Mouse (Mus musculus) thymus, adult 2 months (tissue): ENCODE results near the gene Pcgf2. TPM values are rescaled to one million over a fixed set of nuclear protein-coding genes. Genes with fewer than 3 reads are reported as not detected.

Source experiments
- DNase-seq: peaks from one replicate; pipeline ENCODE4 v3.0.0; 2021
- H3K27ac ChIP-seq: fragments of 200-500 bp; 2 replicates; pipeline ENCODE4 v1.5.1; 2012; ENCODE audit warnings: low read length, control low read depth; ENCODE audit not compliant: control insufficient read depth, insufficient read depth
- H3K27me3 ChIP-seq: fragments of 200-500 bp; 2 replicates; pipeline ENCODE4 v1.6.1; 2012; ENCODE audit warnings: mild to moderate bottlenecking, low read length, moderate library complexity, mixed read lengths; ENCODE audit not compliant: control insufficient read depth, insufficient read depth
- H3K36me3 ChIP-seq: fragments of 200-500 bp; 2 replicates; pipeline ENCODE4 v1.6.1; 2012; ENCODE audit warnings: mild to moderate bottlenecking, low read length, moderate library complexity; ENCODE audit not compliant: control insufficient read depth, insufficient read depth
- H3K4me1 ChIP-seq: fragments of 200-500 bp; replicated peaks from 2 replicates; pipeline ENCODE4 v1.6.1; 2012; ENCODE audit warnings: low read length; ENCODE audit not compliant: control insufficient read depth, insufficient read depth
- H3K4me3 ChIP-seq: fragments of 200-500 bp; 2 replicates; pipeline ENCODE4 v1.5.1; 2012; ENCODE audit warnings: mild to moderate bottlenecking, low read length, control low read depth, moderate library complexity; ENCODE audit not compliant: control insufficient read depth, insufficient read depth
- CTCF ChIP-seq: fragments of 200-500 bp; IDR thresholded peaks from 2 replicates; pipeline ENCODE4 v1.5.1; 2012; ENCODE audit warnings: mild to moderate bottlenecking, control low read depth, low read length, moderate library complexity, borderline replicate concordance; ENCODE audit not compliant: control insufficient read depth, poor library complexity, insufficient read depth; ENCODE audit errors: extremely low read depth
- POLR2A ChIP-seq: fragments of 200-500 bp; IDR thresholded peaks from 2 replicates; pipeline ENCODE4 v1.6.1; 2012; ENCODE audit warnings: mild to moderate bottlenecking, low read length, control low read depth, moderate library complexity; ENCODE audit not compliant: control insufficient read depth, poor library complexity, insufficient read depth; ENCODE audit errors: extremely low read depth
- WGBS: fragments of 180-500 bp; shearing (Covaris S2); methylation state at CpG from one replicate; pipeline ENCODE4 v1.1.7; 2018; 5-methylcytosine and 5-hydroxymethylcytosine counted together
- polyA plus RNA-seq: library from polyadenylated mRNA; depleted of rRNA; stranded (reverse); fragments of >200 nt; gene quantifications from 2 replicates; pipeline ENCODE4 v1.2.3, GENCODE M21; 2012

The Pcgf2 gene
- polyA plus RNA-seq, 1 experiment = 28.2 TPM

DNA sequence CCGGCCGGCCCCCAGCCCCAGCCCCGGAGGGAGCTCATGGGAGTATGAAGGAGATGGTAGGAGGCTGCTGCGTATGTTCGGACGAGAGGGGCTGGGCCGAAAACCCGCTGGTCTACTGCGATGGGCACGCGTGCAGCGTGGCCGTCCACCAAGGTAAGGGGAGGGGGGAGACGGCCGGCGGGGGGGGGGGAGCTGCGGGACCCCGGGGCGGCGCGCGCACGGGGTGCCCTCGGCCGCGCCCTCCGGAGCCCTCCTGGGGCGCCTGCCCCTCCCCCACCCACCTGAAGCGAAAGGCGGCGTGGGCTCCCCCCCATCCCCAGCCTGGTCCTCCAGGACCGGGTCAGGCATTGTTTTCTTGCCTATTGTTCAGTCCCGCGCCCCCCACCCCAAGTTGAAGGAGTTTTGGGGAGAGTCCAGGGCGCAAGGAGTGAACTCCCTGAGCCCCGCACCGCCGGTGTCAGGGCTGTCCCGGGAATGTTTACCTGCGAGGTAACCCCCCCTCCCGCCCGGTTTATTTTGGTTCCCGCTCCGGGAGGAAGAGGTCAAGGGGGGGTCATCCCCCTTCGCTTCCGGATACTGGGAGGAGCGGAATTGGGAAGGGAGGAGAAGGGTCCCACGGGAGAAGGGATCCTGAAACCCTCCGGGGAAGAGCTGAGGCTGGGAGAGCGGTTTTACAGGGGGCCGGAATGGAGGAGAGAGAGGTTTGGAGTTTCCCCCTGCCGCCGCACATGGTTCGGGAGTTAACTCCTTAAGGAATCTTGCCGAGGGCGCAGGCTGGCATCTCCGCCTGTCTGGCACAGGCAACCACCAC is 36.6 kb downstream of the Pcgf2 start:
- TF ChIP-seq CTCF = 0 out of 2 replicates have a peak, but pooled peaks have one; percentile 8
- no peak for TF ChIP-seq POLR2A
- peaks cover 48% of the 10 kb centered on the region for H3K4me1 ChIP-seq
- no peaks in the 10 kb centered on the region; the same call in 1 of the 2 replicates for H3K36me3 ChIP-seq
- WGBS = 1% methylated on average over 36 of the region's 57 CpGs
- H3K27ac ChIP-seq = peak overlapping the region; percentile 44; the same call in 1 of the 2 replicates
- H3K27me3 ChIP-seq = no peaks in the 10 kb centered on the region
- H3K4me3 ChIP-seq = peak overlapping the region; percentile 74
- peak; percentile 39 for DNase-seq

GRCm38 (mm10) chr11:97662893-97663527 is 37.3 kb downstream of the Pcgf2 start, which contains the start of gene Mllt6:
Gene Mllt6 (plus strand): TSS chr11:97663414.
- H3K4me3 ChIP-seq = peak within 1 kb of the TSS; percentile 74
- TF ChIP-seq CTCF = no peak
- TF ChIP-seq POLR2A = 0 out of 2 replicates have a peak, but pooled peaks have one; percentile 30
- no peaks in the 10 kb centered on the region for H3K27me3 ChIP-seq
- DNase-seq = peak; percentile 58
- H3K36me3 ChIP-seq = no peaks in the 10 kb centered on the region; the same call in 1 of the 2 replicates
- H3K4me1 ChIP-seq = peaks cover 49% of the 10 kb centered on the region
- 2% methylated on average over 36 of the region's 76 CpGs for WGBS
- H3K27ac ChIP-seq = peak within 1 kb of the TSS; percentile 79

GRCm38 (mm10) chr11:97662207-97662892 is 37.9 kb downstream of the Pcgf2 start:
- Histone ChIP-seq H3K36me3 (no peaks in the 10 kb centered on the region; the same call in 1 of the 2 replicates), H3K27me3 (no peaks in the 10 kb centered on the region), H3K4me3 (peak overlapping the region; percentile 74), H3K27ac (peak overlapping the region; percentile 79), H3K4me1 (peaks cover 49% of the 10 kb centered on the region)
- no peak for TF ChIP-seq POLR2A
- no peak for TF ChIP-seq CTCF
- DNase-seq = peak; percentile 51
- under 1% methylated on average over 21 of the region's 21 CpGs for WGBS

- 0% methylated on average over 20 of the region's 20 CpGs for WGBS
- H3K4me3 ChIP-seq = peak overlapping the region; percentile 74
- peak overlapping the region; percentile 79 for H3K27ac ChIP-seq
- H3K36me3 ChIP-seq = no peaks in the 10 kb centered on the region
- TF ChIP-seq CTCF (no peak), POLR2A (0 out of 2 replicates have a peak, but pooled peaks have one; percentile 31)
- H3K4me1 ChIP-seq = peaks cover 49% of the 10 kb centered on the region
- no peaks in the 10 kb centered on the region for H3K27me3 ChIP-seq
- peak; percentile 84 for DNase-seq
These were observed 38.6 kb downstream of the Pcgf2 start for GRCm38 (mm10) chr11:97661648-97662133.

- H3K4me3 ChIP-seq = peak overlapping the region; percentile 74
- no peak for TF ChIP-seq CTCF
- no peaks in the 10 kb centered on the region for H3K27me3 ChIP-seq
- peaks cover 49% of the 10 kb centered on the region for H3K4me1 ChIP-seq
- H3K36me3 ChIP-seq = no peaks in the 10 kb centered on the region
- 7% methylated on average over 27 of the region's 27 CpGs for WGBS
- DNase-seq = no peak
- peak overlapping the region; percentile 71 for H3K27ac ChIP-seq
These were observed 39.3 kb downstream of the Pcgf2 start for GRCm38 (mm10) chr11:97660734-97661647.
